Mouse (Mus musculus): ENCODE measurements around the gene Pawr. TPM values are rescaled to one million over a fixed set of nuclear protein-coding genes. Genes with fewer than 3 reads are reported as not detected.

The Pawr gene
- total and polyA plus RNA-seq, 2 experiments from 2014 or later, result 2.7 to 3.5 TPM

GRCm38 (mm10) chr10:108377369-108377768 is 45.4 kb downstream of the Pawr start:
- H3K4me3 ChIP-seq (ENCODE audit: low read depth, low read length), result no peak overlapping the region
- no peak overlapping the region for H3K9ac ChIP-seq (replicated peaks; ENCODE audit: low read depth, low read length)
- no peaks in the 10 kb centered on the region for H3K9me3 ChIP-seq (replicated peaks; ENCODE audit: control insufficient read depth, low read length)
- WGBS, result 81% methylated on average over 7 of the region's 7 CpGs
- no peak for ATAC-seq (ENCODE audit: insufficient read depth, low read depth)
- no peaks in the 10 kb centered on the region for H3K27me3 ChIP-seq (ENCODE audit: control insufficient read depth, insufficient read depth, low read length)
- no peak for DNase-seq (ENCODE audit: low spot score)
- no peaks in the 10 kb centered on the region for H3K4me1 ChIP-seq (ENCODE audit: control insufficient read depth, insufficient read depth)
- TF ChIP-seq CTCF (IDR thresholded peaks at IDR 0.05; ENCODE audit: low read depth), result no peak
- TF ChIP-seq EP300 (IDR thresholded peaks at IDR 0.05; ENCODE audit: low read depth), result no peak
- H3K36me3 ChIP-seq (replicated peaks; ENCODE audit: control insufficient read depth, insufficient read depth, low read length), result no peaks in the 10 kb centered on the region
- no peak overlapping the region for H3K27ac ChIP-seq (ENCODE audit: low read depth)
- no peak overlapping the region for H3K4me2 ChIP-seq (ENCODE audit: low read depth, low read length)

GRCm38 (mm10) chr10:108378062-108378461 is 46.1 kb downstream of the Pawr start:
- no peak for ATAC-seq (ENCODE audit: insufficient read depth, low read depth)
- WGBS, result 63% methylated on average over 6 of the region's 6 CpGs

DNA sequence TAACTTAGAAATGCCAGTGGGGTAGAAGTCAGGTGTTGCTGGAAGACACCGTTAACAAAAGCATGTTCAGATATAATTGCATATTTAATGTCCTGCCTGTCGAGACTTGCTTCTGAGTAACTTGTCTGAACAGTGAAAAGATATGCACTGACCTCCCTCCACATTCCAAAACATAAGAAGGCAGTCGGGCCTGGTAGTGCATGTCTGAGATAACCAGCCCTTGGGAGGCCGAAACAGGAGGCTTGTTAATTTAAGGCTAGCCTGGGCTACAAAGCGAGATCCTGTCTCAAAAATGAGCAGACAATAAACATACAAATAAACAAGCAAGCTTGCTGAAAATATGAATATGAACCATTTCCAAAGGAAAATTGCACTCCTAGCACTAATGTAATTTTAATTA is 46.6 kb downstream of the Pawr start:
- Histone ChIP-seq H3K27me3 (ENCODE audit: control insufficient read depth, insufficient read depth, low read length) (no peaks in the 10 kb centered on the region), H3K4me2 (ENCODE audit: low read depth, low read length) (no peak overlapping the region), H3K27ac (ENCODE audit: low read depth) (no peak overlapping the region), H3K9ac (replicated peaks; ENCODE audit: low read depth, low read length) (no peak overlapping the region), H3K4me3 (ENCODE audit: low read depth, low read length) (no peak overlapping the region), H3K36me3 (replicated peaks; ENCODE audit: control insufficient read depth, insufficient read depth, low read length) (no peaks in the 10 kb centered on the region), H3K9me3 (replicated peaks; ENCODE audit: control insufficient read depth, low read length) (no peaks in the 10 kb centered on the region), H3K4me1 (ENCODE audit: control insufficient read depth, insufficient read depth) (no peaks in the 10 kb centered on the region)
- ATAC-seq (ENCODE audit: insufficient read depth, low read depth) (no peak), DNase-seq (ENCODE audit: low spot score) (no peak)
- 50% methylated on average over 5 of the region's 5 CpGs for WGBS
- no peak for TF ChIP-seq EP300 (IDR thresholded peaks at IDR 0.05; ENCODE audit: low read depth)
- TF ChIP-seq CTCF (IDR thresholded peaks at IDR 0.05; ENCODE audit: low read depth), result no peak

More at GRCm38 (mm10) chr10:108378062-108378461, 46.1 kb downstream of the Pawr start:
- H3K4me1 ChIP-seq (ENCODE audit: control insufficient read depth, insufficient read depth), result no peaks in the 10 kb centered on the region
- TF ChIP-seq CTCF (IDR thresholded peaks at IDR 0.05; ENCODE audit: low read depth) (no peak), EP300 (IDR thresholded peaks at IDR 0.05; ENCODE audit: low read depth) (no peak)
- H3K27me3 ChIP-seq (ENCODE audit: control insufficient read depth, insufficient read depth, low read length), result no peaks in the 10 kb centered on the region
- H3K4me2 ChIP-seq (ENCODE audit: low read depth, low read length), result no peak overlapping the region
- no peak for DNase-seq (ENCODE audit: low spot score)
- no peak overlapping the region for H3K9ac ChIP-seq (replicated peaks; ENCODE audit: low read depth, low read length)
- H3K36me3 ChIP-seq (replicated peaks; ENCODE audit: control insufficient read depth, insufficient read depth, low read length), result no peaks in the 10 kb centered on the region
- no peaks in the 10 kb centered on the region for H3K9me3 ChIP-seq (replicated peaks; ENCODE audit: control insufficient read depth, low read length)
- no peak overlapping the region for H3K27ac ChIP-seq (ENCODE audit: low read depth)
- H3K4me3 ChIP-seq (ENCODE audit: low read depth, low read length), result no peak overlapping the region

DNA sequence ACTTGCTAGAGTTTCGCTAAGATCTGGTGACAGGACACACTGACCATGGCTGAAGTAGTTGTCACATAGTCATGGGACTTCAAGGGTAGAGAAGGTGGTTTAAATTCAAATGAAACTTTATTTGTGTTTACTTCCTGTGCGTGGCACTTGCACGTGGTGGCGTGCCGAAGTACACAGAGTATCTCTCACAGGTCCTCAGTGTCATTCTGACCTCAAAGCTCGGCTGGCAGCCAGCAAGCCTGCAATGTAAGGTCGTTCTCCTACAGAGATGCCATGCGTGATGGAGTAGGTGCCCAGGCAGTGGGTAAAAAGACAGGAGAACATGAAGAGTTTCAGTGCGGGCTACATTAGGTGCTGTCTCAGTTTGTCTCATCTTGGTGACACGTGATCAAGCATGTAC is 48.8 kb downstream of the Pawr start:
- Histone ChIP-seq H3K4me3 (ENCODE audit: low read depth, low read length) (no peak overlapping the region), H3K27ac (ENCODE audit: low read depth) (no peak overlapping the region), H3K4me2 (ENCODE audit: low read depth, low read length) (peak overlapping the region; percentile 41), H3K9me3 (replicated peaks; ENCODE audit: control insufficient read depth, low read length) (no peaks in the 10 kb centered on the region), H3K4me1 (ENCODE audit: control insufficient read depth, insufficient read depth) (no peaks in the 10 kb centered on the region), H3K36me3 (replicated peaks; ENCODE audit: control insufficient read depth, insufficient read depth, low read length) (no peaks in the 10 kb centered on the region), H3K27me3 (ENCODE audit: control insufficient read depth, insufficient read depth, low read length) (no peaks in the 10 kb centered on the region), H3K9ac (replicated peaks; ENCODE audit: low read depth, low read length) (no peak overlapping the region)
- ATAC-seq (ENCODE audit: insufficient read depth, low read depth), result peak; percentile 80
- WGBS, result 62% methylated on average over 10 of the region's 10 CpGs
- DNase-seq (ENCODE audit: low spot score), result peak; percentile 43
- TF ChIP-seq CTCF (IDR thresholded peaks at IDR 0.05; ENCODE audit: low read depth), result no peak
- TF ChIP-seq EP300 (IDR thresholded peaks at IDR 0.05; ENCODE audit: low read depth), result no peak

DNA sequence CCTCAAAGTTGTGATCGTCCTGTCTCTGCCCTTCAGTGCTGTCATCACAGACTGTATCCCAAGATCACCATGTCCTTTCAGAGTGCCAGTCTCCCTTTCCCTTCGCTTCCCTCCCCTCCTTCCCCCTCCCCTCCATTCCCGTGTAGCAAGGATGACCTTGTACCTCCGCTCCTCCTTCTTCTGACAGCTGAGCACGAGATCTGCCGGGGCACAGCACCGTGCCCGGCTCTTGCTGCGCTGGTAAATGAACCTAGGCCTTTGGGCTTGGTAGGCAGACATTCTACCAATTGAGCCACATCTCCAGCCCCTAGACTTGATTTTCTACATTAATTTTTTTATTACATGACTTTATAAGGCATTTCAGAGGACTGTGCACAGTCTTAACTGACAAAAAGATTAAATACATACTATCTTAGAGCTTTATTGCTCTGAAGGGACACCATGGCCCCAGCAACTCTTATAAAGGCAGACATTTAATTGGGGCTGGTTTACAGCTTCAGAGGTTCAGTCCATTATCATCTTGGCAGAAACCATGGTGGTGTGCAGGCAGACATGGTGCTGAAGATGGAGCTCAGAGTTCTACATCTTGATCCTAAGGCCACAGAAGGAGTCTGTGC is 52.3 kb downstream of the Pawr start:
- WGBS, result 55% methylated on average over 9 of the region's 9 CpGs

DNA sequence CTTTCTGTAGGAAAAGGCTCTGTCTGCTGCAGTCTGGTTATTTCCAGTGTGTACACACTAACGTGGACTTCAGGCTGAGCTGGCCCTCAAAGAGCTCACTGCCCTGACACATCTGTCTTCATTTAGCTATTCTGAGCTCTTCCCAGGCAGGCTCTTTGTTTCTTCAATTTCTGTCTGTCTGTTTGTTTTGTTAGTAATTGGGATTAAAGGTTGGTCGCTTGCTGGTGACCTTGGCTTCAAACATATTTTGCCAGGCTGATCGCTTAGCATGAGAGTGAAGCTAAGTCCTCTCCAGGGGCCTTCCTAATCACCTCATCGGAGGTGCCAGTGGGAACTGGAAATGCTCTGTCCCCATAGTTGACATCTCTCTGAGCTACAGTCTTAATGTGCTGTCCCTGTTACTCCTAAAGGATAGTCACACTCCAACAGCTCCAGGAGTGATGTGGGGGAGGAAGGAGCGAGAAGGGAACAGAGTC is 53.6 kb downstream of the Pawr start:
- Histone ChIP-seq H3K27ac (ENCODE audit: low read depth) (no peak overlapping the region), H3K9ac (replicated peaks; ENCODE audit: low read depth, low read length) (no peak overlapping the region), H3K9me3 (replicated peaks; ENCODE audit: control insufficient read depth, low read length) (no peaks in the 10 kb centered on the region), H3K4me1 (ENCODE audit: control insufficient read depth, insufficient read depth) (no peaks in the 10 kb centered on the region; the same call in 1 of the 2 replicates), H3K27me3 (ENCODE audit: control insufficient read depth, insufficient read depth, low read length) (no peaks in the 10 kb centered on the region), H3K4me2 (ENCODE audit: low read depth, low read length) (no peak overlapping the region), H3K4me3 (ENCODE audit: low read depth, low read length) (no peak overlapping the region), H3K36me3 (replicated peaks; ENCODE audit: control insufficient read depth, insufficient read depth, low read length) (no peaks in the 10 kb centered on the region)
- DNase-seq (ENCODE audit: low spot score), result no peak
- 53% methylated on average over 5 of the region's 5 CpGs for WGBS
- ATAC-seq (ENCODE audit: insufficient read depth, low read depth), result no peak
- TF ChIP-seq EP300 (IDR thresholded peaks at IDR 0.05; ENCODE audit: low read depth) (no peak), CTCF (IDR thresholded peaks at IDR 0.05; ENCODE audit: low read depth) (no peak)

More for the DNA sequence above, 52.3 kb downstream of the Pawr start:
- Histone ChIP-seq H3K9me3 (replicated peaks; ENCODE audit: control insufficient read depth, low read length) (no peaks in the 10 kb centered on the region), H3K4me1 (ENCODE audit: control insufficient read depth, insufficient read depth) (no peaks in the 10 kb centered on the region), H3K27ac (ENCODE audit: low read depth) (no peak overlapping the region), H3K9ac (replicated peaks; ENCODE audit: low read depth, low read length) (no peak overlapping the region), H3K36me3 (replicated peaks; ENCODE audit: control insufficient read depth, insufficient read depth, low read length) (no peaks in the 10 kb centered on the region), H3K27me3 (ENCODE audit: control insufficient read depth, insufficient read depth, low read length) (no peaks in the 10 kb centered on the region), H3K4me3 (ENCODE audit: low read depth, low read length) (no peak overlapping the region), H3K4me2 (ENCODE audit: low read depth, low read length) (no peak overlapping the region)
- ATAC-seq (ENCODE audit: insufficient read depth, low read depth), result no peak
- DNase-seq (ENCODE audit: low spot score), result no peak
- TF ChIP-seq EP300 (IDR thresholded peaks at IDR 0.05; ENCODE audit: low read depth), result no peak
- no peak for TF ChIP-seq CTCF (IDR thresholded peaks at IDR 0.05; ENCODE audit: low read depth)

Measured in heart, postnatal 0 days (tissue).